Mouse (Mus musculus): ENCODE measurements around the gene Rab6a. TPM values are rescaled to one million over a fixed set of nuclear protein-coding genes. Genes with fewer than 3 reads are reported as not detected.
A peak's percentile ranks its signal among the peaks of the same experiment; 100 is the strongest.

Rab6a gene
- total and polyA plus RNA-seq, 2 experiments from 2014 or later = 299 to 305 TPM

DNA sequence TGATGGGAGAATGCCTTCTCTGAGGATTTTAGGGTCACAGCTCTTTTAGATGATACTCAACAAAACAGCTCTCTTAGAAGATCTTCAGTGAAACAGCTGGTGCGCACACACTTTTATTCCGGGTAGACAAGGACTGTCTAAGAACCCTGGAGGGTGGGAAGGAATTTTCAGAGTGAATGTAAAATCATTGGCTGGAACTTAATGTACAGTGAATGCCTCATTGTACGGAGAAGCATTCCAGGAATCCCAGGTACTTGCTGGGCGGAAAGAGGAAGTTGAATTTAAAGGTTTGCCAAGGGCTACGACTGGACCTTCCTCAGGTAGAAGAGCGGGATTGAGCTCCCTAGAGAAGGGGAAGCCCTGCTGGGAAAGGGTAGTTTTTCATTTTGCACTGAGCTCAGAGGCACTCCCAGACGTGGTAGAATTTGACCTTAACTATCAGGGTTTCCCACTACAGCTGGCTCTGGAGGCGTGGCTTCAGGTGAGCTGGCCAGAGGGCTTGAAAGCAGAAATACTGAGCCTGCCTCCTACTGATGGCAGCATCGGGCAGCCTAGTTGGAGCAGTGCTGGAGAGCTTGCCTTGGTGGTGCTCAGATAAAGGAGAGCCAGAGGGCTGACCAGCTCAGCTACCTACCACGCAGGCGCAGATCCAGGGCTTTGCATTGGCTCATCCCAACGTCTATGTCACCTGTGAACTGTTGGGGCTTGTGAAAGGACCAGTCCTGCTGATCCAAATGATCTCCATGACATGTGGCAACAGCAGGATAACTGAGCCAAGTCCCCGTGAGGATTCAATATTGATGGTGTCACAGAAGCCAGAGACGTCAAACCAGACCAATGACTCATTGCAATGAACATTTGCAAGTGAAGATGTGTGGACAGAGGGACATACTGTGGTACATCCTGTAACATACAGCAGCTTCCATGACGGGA lies 72.0 kb downstream of the Rab6a start:
- no peaks in the 10 kb centered on the region for H3K27me3 ChIP-seq (ENCODE audit: insufficient read depth, low read length)
- no peak for TF ChIP-seq CTCF (IDR thresholded peaks at IDR 0.05; ENCODE audit: low read depth)
- H3K27ac ChIP-seq (ENCODE audit: low read depth, low read length) = no peak overlapping the region
- no peaks in the 10 kb centered on the region for H3K36me3 ChIP-seq (ENCODE audit: insufficient read depth)
- H3K4me3 ChIP-seq (ENCODE audit: low read depth, low read length) = no peak overlapping the region
- no peak for ATAC-seq
- H3K9me3 ChIP-seq (ENCODE audit: low read length) = no peaks in the 10 kb centered on the region
- 68% methylated on average over 15 of the region's 15 CpGs for WGBS
- no peaks in the 10 kb centered on the region for H3K4me1 ChIP-seq (ENCODE audit: insufficient read depth)
- no peak for DNase-seq
- no peak overlapping the region for H3K9ac ChIP-seq
- H3K4me2 ChIP-seq (ENCODE audit: low read depth) = no peak overlapping the region

DNA sequence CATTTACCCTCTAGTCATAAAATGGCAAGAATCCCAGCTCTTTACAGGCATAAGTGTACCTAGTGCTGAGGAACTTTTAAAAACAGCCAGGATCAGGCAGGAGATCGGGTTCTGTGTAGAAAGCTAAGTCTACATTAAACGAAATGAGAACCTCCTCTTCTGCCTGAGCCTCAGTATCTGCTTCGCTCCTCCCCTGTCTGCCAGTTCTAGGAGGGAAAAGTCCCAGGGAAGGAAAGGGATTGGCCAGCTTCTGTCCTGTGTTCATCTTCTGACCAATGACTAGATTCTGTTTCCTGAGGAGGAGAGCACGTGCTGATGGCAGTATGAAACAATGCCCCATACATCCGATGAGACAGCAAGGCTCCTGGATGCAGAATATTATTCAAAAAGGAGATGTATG lies 73.9 kb downstream of the Rab6a start:
- Histone ChIP-seq H3K4me3 (ENCODE audit: low read depth, low read length) (no peak overlapping the region), H3K36me3 (ENCODE audit: insufficient read depth) (no peaks in the 10 kb centered on the region), H3K9me3 (ENCODE audit: low read length) (no peaks in the 10 kb centered on the region), H3K9ac (no peak overlapping the region), H3K4me1 (ENCODE audit: insufficient read depth) (no peaks in the 10 kb centered on the region), H3K27ac (ENCODE audit: low read depth, low read length) (no peak overlapping the region), H3K4me2 (ENCODE audit: low read depth) (no peak overlapping the region), H3K27me3 (ENCODE audit: insufficient read depth, low read length) (no peaks in the 10 kb centered on the region)
- ATAC-seq (peak; percentile 36; the same call in 1 of the 2 replicates), DNase-seq (no peak)
- 52% methylated on average over 5 of the region's 5 CpGs for WGBS
- no peak for TF ChIP-seq CTCF (IDR thresholded peaks at IDR 0.05; ENCODE audit: low read depth)

DNA sequence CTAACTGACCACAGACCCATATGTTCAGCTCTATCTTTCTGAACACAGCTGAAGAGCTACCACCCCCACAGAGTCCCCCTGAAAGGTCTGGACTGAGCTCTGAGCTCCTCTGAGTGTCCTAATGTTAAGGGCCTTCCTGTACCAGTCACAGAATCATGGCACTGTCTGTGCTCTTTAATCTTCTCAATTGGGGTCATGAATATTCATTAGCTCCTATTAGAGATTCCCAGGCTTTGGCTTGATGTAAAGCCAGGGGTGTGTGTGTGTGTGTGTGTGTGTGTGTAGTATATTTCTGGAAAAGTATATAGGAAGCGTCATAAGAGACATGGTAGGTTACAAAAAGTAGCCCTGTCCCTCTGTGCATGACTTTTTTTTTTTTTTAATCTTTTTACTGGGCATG lies 76.0 kb downstream of the Rab6a start:
- TF ChIP-seq CTCF (IDR thresholded peaks at IDR 0.05; ENCODE audit: low read depth) = no peak
- H3K27me3 ChIP-seq (ENCODE audit: insufficient read depth, low read length) = no peaks in the 10 kb centered on the region
- H3K4me3 ChIP-seq (ENCODE audit: low read depth, low read length) = no peak overlapping the region
- no peaks in the 10 kb centered on the region for H3K9me3 ChIP-seq (ENCODE audit: low read length)
- no peak overlapping the region for H3K27ac ChIP-seq (ENCODE audit: low read depth, low read length)
- H3K4me2 ChIP-seq (ENCODE audit: low read depth) = no peak overlapping the region
- DNase-seq (no peak), ATAC-seq (no peak)
- H3K36me3 ChIP-seq (ENCODE audit: insufficient read depth) = no peaks in the 10 kb centered on the region
- H3K4me1 ChIP-seq (ENCODE audit: insufficient read depth) = no peaks in the 10 kb centered on the region
- WGBS = 43% methylated on average over 1 of the region's 1 CpGs
- no peak overlapping the region for H3K9ac ChIP-seq

DNA sequence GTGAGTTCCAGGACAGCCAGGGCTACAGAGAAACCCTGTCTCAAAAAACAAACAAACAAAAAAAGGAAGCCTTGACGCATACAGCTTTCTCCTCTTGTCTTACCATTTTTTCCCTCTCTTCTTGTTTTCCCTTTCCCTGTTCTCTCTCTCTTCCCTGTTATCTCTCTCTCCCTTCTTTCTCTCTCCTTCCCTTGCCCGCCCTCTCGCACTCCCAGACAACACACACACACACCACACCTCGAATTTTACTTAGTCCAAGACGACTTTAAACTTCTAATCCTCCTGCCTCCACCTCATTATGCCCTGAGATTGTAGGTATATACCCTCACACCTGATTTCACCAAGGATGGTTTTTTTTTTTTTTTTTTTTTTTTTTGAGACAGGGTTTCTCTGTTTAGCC lies 76.9 kb downstream of the Rab6a start:
- Histone ChIP-seq H3K27me3 (ENCODE audit: insufficient read depth, low read length) (no peaks in the 10 kb centered on the region), H3K4me2 (ENCODE audit: low read depth) (no peak overlapping the region), H3K9ac (no peak overlapping the region), H3K4me3 (ENCODE audit: low read depth, low read length) (no peak overlapping the region), H3K27ac (ENCODE audit: low read depth, low read length) (no peak overlapping the region), H3K9me3 (ENCODE audit: low read length) (no peaks in the 10 kb centered on the region), H3K4me1 (ENCODE audit: insufficient read depth) (no peaks in the 10 kb centered on the region), H3K36me3 (ENCODE audit: insufficient read depth) (no peaks in the 10 kb centered on the region)
- DNase-seq (no peak), ATAC-seq (no peak)
- no peak for TF ChIP-seq CTCF (IDR thresholded peaks at IDR 0.05; ENCODE audit: low read depth)
- 66% methylated on average over 5 of the region's 5 CpGs for whole genome bisulfite sequencing

DNA sequence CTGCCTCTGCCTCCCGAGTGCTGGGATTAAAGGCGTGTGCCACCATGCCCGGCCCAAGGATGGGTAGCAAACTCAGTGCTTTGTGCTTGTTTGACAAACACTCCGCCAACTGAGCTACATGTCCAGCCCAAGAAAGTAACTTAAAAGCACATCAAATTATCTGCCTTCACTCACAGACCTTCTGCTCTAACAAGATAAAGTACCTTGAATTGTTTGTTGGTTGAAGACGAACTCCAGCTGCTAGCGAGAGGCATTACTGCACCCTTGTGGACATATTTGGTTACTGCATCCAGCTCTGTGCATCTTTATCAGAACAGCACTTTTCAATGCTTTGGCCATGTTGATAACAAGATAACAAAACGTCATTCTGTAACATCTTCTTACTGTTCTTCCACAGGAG lies 77.3 kb downstream of the Rab6a start:
- ATAC-seq (no peak), DNase-seq (peak; percentile 84)
- H3K4me3 ChIP-seq (ENCODE audit: low read depth, low read length) = no peak overlapping the region
- WGBS = 54% methylated on average over 7 of the region's 7 CpGs
- no peaks in the 10 kb centered on the region for H3K4me1 ChIP-seq (ENCODE audit: insufficient read depth)
- no peak overlapping the region for H3K4me2 ChIP-seq (ENCODE audit: low read depth)
- no peaks in the 10 kb centered on the region for H3K36me3 ChIP-seq (ENCODE audit: insufficient read depth)
- no peaks in the 10 kb centered on the region for H3K27me3 ChIP-seq (ENCODE audit: insufficient read depth, low read length)
- TF ChIP-seq CTCF (IDR thresholded peaks at IDR 0.05; ENCODE audit: low read depth) = peak; percentile 91
- no peak overlapping the region for H3K9ac ChIP-seq
- H3K27ac ChIP-seq (ENCODE audit: low read depth, low read length) = no peak overlapping the region
- no peaks in the 10 kb centered on the region for H3K9me3 ChIP-seq (ENCODE audit: low read length)

DNA sequence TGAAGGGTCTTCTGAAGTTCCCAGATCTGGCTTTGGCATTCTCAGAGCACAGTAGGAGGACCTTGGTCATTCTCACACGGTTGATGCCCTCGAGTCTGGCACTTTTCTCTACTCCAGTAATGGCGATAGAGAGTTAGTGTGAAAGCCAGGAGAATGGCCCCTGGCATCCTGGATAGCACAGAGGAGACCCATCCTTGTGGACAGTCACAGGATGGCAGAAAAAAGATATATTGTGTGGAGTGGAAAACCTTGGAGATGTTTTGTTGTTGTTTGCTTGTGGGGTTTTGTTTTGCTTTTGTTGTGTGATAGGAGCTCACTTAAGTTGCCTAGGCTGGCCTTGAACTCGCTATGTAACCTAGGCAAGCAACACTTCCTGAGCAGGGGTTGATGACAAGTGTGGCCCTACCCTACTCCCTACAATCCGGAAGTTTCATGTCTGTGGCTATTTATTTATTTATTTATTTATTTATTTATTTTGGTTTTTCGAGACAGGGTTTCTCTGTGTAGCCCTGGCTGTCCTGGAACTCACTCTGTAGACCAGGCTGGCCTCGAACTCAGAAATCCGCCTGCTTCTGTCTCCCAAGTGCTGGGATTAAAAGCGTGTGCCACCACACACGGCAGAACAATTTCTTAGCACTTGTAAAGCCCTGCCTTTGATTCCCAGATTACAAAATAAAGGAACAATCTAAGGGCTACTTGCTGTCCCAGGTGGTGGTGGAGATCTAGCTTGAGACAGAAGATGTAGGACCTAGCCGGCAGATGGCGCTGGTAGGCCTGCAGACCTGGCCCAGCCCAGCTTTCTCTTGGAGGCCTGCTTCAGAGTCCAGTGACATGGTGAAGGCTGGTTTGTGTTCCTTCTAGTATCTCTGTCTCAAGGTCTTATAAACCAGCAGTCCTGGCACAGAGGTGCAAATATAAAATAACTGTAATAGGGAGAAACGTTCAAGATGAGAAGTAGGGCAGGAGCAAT lies 78.1 kb downstream of the Rab6a start:
- Histone ChIP-seq H3K4me3 (ENCODE audit: low read depth, low read length) (no peak overlapping the region), H3K4me2 (ENCODE audit: low read depth) (no peak overlapping the region), H3K27ac (ENCODE audit: low read depth, low read length) (no peak overlapping the region), H3K27me3 (ENCODE audit: insufficient read depth, low read length) (no peaks in the 10 kb centered on the region), H3K9ac (no peak overlapping the region), H3K36me3 (ENCODE audit: insufficient read depth) (no peaks in the 10 kb centered on the region), H3K9me3 (ENCODE audit: low read length) (no peaks in the 10 kb centered on the region), H3K4me1 (ENCODE audit: insufficient read depth) (no peaks in the 10 kb centered on the region)
- ATAC-seq (peak; percentile 65), DNase-seq (peak; percentile 82)
- TF ChIP-seq CTCF (IDR thresholded peaks at IDR 0.05; ENCODE audit: low read depth) = peak; percentile 83
- WGBS = 46% methylated on average over 13 of the region's 13 CpGs
